Mouse (Mus musculus): ENCODE data around the gene Iqub. TPM values are rescaled to one million over a fixed set of nuclear protein-coding genes. Genes with fewer than 3 reads are reported as not detected.

Iqub gene
- under 1 TPM in 1 of 2 experiments, not detected in 1; 0.07 TPM for total RNA-seq (2021)
- long read RNA-seq, experiment 1 = 0 reads
- long read RNA-seq, experiment 2 = 0 reads

- peak; percentile 40 for DNase-seq
Measured at GRCm38 (mm10) chr6:24514552-24515284, at the start of gene Iqub. Gene Iqub (minus strand): TSS chr6:24515067.

- DNase-seq = no peak
Measured at GRCm38 (mm10) chr6:24564081-24564480, 49.2 kb upstream of the Iqub start.

- DNase-seq = no peak
Measured at GRCm38 (mm10) chr6:24555488-24555887, 40.6 kb upstream of the Iqub start.

GRCm38 (mm10) chr6:24554427-24555086 is 39.7 kb upstream of the Iqub start:
- no peak for DNase-seq

GRCm38 (mm10) chr6:24552046-24552445 is 37.2 kb upstream of the Iqub start:
- no peak for DNase-seq

GRCm38 (mm10) chr6:24549801-24550200 is 34.9 kb upstream of the Iqub start:
- DNase-seq = no peak

GRCm38 (mm10) chr6:24546716-24547420 is 32.0 kb upstream of the Iqub start:
- DNase-seq = no peak

GRCm38 (mm10) chr6:24543119-24543591 is 28.3 kb upstream of the Iqub start:
- no peak for DNase-seq

- no peak for DNase-seq
Measured at GRCm38 (mm10) chr6:24542393-24542792, 27.5 kb upstream of the Iqub start.

GRCm38 (mm10) chr6:24540106-24540505 is 25.2 kb upstream of the Iqub start:
- DNase-seq = no peak

- DNase-seq = no peak
Measured at GRCm38 (mm10) chr6:24538435-24538834, 23.6 kb upstream of the Iqub start.

GRCm38 (mm10) chr6:24532804-24533203 is 17.9 kb upstream of the Iqub start:
- no peak for DNase-seq

GRCm38 (mm10) chr6:24530711-24531420 is 16.0 kb upstream of the Iqub start:
- DNase-seq = no peak

GRCm38 (mm10) chr6:24530166-24530565 is 15.3 kb upstream of the Iqub start:
- peak; percentile 26 for DNase-seq

GRCm38 (mm10) chr6:24528064-24528243 is 13.1 kb upstream of the Iqub start, which contains the start of gene Asb15:
Gene Asb15 (plus strand): TSS chr6:24528144.
- DNase-seq = no peak

- peak; percentile 89 for DNase-seq
Measured at GRCm38 (mm10) chr6:24527155-24528063, 12.5 kb upstream of the Iqub start, which contains the start of gene Ndufa5. Gene Ndufa5 (minus strand): TSS chr6:24528013.

GRCm38 (mm10) chr6:24525705-24526104 is 10.8 kb upstream of the Iqub start:
- no peak for DNase-seq

GRCm38 (mm10) chr6:24516197-24516596 is 1.3 kb upstream of the Iqub start:
- DNase-seq = no peak

GRCm38 (mm10) chr6:24504141-24504540 is 10.7 kb downstream of the Iqub start:
- DNase-seq = no peak

GRCm38 (mm10) chr6:24490341-24490740 is 24.5 kb downstream of the Iqub start:
- DNase-seq = no peak

GRCm38 (mm10) chr6:24486530-24486929 is 28.3 kb downstream of the Iqub start:
- no peak for DNase-seq
